8 mouse cellular contexts compared by ENCODE assay signal in genomic region chr7:16295321-16295900, GRCm38 (mm10). TPM values are rescaled to one million over a fixed set of nuclear protein-coding genes. Genes with fewer than 3 reads are reported as not detected.
A peak's percentile ranks its signal among the peaks of the same experiment; 100 is the strongest.
DNase-seq lines count a peak whose midpoint lies in the region; ATAC-seq and TF ChIP-seq lines count a peak whose summit lies in the region.

No protein-coding gene starts in this region.

- ATAC-seq in heart, embryonic 15.5 days (replicated peaks; ENCODE audit: insufficient number of reproducible peaks, insufficient read depth, low FRiP score, low read depth), result peak; percentile 63
- peak; percentile 71 for ATAC-seq in liver, embryonic 16.5 days (ENCODE audit: low read depth)
- ATAC-seq in neural tube, embryonic 11.5 days (ENCODE audit: insufficient read depth, low FRiP score, low TSS enrichment), result peak; percentile 48

- peak; percentile 15; the same call in 1 of the 2 replicates for TF ChIP-seq EP300 in CH12.LX (IDR thresholded peaks at IDR 0.05; ENCODE audit: low read length)

- peak overlapping the region; percentile 79 for H3K4me2 ChIP-seq in CH12.LX (ENCODE audit: insufficient read depth, low read depth, poor library complexity, severe bottlenecking)
- peak overlapping the region; percentile 73 for H3K4me2 ChIP-seq in heart, embryonic 15.5 days
- H3K4me2 ChIP-seq in liver, embryonic 16.5 days (ENCODE audit: low read depth, low read length), result peak overlapping the region; percentile 98
- H3K4me2 ChIP-seq in neural tube, embryonic 11.5 days (ENCODE audit: low read depth), result peak overlapping the region; percentile 84

- no peaks in the 10 kb centered on the region for H3K36me3 ChIP-seq in CH12.LX (replicated peaks in 1 of 2; ENCODE audit: control insufficient read depth in 1 of 2, insufficient read depth in 1 of 2, low read length in 1 of 2)
- H3K36me3 ChIP-seq in forebrain, embryonic 10.5 days (replicated peaks), result no peaks in the 10 kb centered on the region
- no peaks in the 10 kb centered on the region for H3K36me3 ChIP-seq in heart, embryonic 15.5 days
- no peaks in the 10 kb centered on the region for H3K36me3 ChIP-seq in liver, embryonic 16.5 days (ENCODE audit: control insufficient read depth, insufficient read depth)
- no peaks in the 10 kb centered on the region for H3K36me3 ChIP-seq in neural tube, embryonic 11.5 days (ENCODE audit: control insufficient read depth, insufficient read depth, low read length)
- H3K36me3 ChIP-seq in testis, adult 2 months (ENCODE audit: control insufficient read depth, insufficient read depth, low read length), result no peaks in the 10 kb centered on the region

- H3K9ac ChIP-seq in CH12.LX (ENCODE audit: insufficient read depth, low read depth), result peak overlapping the region; percentile 88
- peak overlapping the region; percentile 19 for H3K9ac ChIP-seq in heart, embryonic 15.5 days
- peak overlapping the region; percentile 78 for H3K9ac ChIP-seq in liver, embryonic 16.5 days (ENCODE audit: low read depth, low read length)
- peak overlapping the region; percentile 52 for H3K9ac ChIP-seq in neural tube, embryonic 11.5 days (ENCODE audit: low read length)

- TF ChIP-seq RAD21 in CH12.LX (IDR thresholded peaks at IDR 0.05; ENCODE audit: low read depth, low read length), result no peak

- 2% methylated on average over 41 of the region's 41 CpGs for WGBS in forebrain, embryonic 10.5 days
- WGBS in heart, embryonic 15.5 days, result under 1% methylated on average over 41 of the region's 41 CpGs
- WGBS in liver, embryonic 16.5 days (ENCODE audit: insufficient replicate concordance), result 2% methylated on average over 31 of the region's 41 CpGs
- WGBS in neural tube, embryonic 11.5 days, result 3% methylated on average over 40 of the region's 41 CpGs

- no peaks in the 10 kb centered on the region for H3K79me2 ChIP-seq in CH12.LX (replicated peaks; ENCODE audit: control insufficient read depth, extremely low read depth, insufficient read depth, poor library complexity, severe bottlenecking)

- H3K27me3 ChIP-seq in CH12.LX (replicated peaks), result no peaks in the 10 kb centered on the region
- peaks cover 16% of the 10 kb centered on the region; the same call in 1 of the 2 replicates for H3K27me3 ChIP-seq in forebrain, embryonic 10.5 days (ENCODE audit: poor library complexity, severe bottlenecking)
- no peaks in the 10 kb centered on the region for H3K27me3 ChIP-seq in heart, embryonic 15.5 days
- H3K27me3 ChIP-seq in liver, embryonic 16.5 days (ENCODE audit: control insufficient read depth, insufficient read depth, low read depth, low read length), result peaks cover 23% of the 10 kb centered on the region
- H3K27me3 ChIP-seq in neural tube, embryonic 11.5 days (ENCODE audit: control insufficient read depth, insufficient read depth, low read length), result no peaks in the 10 kb centered on the region
- H3K27me3 ChIP-seq in testis, adult 2 months (ENCODE audit: control insufficient read depth, insufficient read depth, low read length), result no peaks in the 10 kb centered on the region

- peak; percentile 90 for DNase-seq in CH12.LX (ENCODE audit: extremely low read depth)
- DNase-seq in c-Kit-positive CD71-negative TER-119-negative erythroid progenitor cells, embryonic 14.5 days (ENCODE audit: low read depth), result peak; percentile 66
- peak; percentile 77 for DNase-seq in forebrain, embryonic 10.5 days (ENCODE audit: extremely low spot score, low spot score)
- DNase-seq in kidney, postnatal 14 days, result peak; percentile 88
- peak; percentile 84 for DNase-seq in neural tube, embryonic 11.5 days (ENCODE audit: low spot score)

- peaks cover 16 to 27% of the 10 kb centered on the region in 2 experiments for H3K4me1 ChIP-seq in CH12.LX (ENCODE audit: control insufficient read depth in 1 of 2, insufficient read depth in 2 of 2)
- H3K4me1 ChIP-seq in forebrain, embryonic 10.5 days, result peaks cover 52% of the 10 kb centered on the region
- H3K4me1 ChIP-seq in heart, embryonic 15.5 days (replicated peaks), result peaks cover 36% of the 10 kb centered on the region
- H3K4me1 ChIP-seq in liver, embryonic 16.5 days (ENCODE audit: control insufficient read depth, low read depth, low read length), result peaks cover 42% of the 10 kb centered on the region
- peaks cover 6% of the 10 kb centered on the region for H3K4me1 ChIP-seq in neural tube, embryonic 11.5 days (ENCODE audit: control insufficient read depth, insufficient read depth, low read length)
- peaks cover 36% of the 10 kb centered on the region for H3K4me1 ChIP-seq in testis, adult 2 months (ENCODE audit: control insufficient read depth, insufficient read depth, low read length)

- in situ Hi-C loops in CH12.LX (cut with MboI; ENCODE audit: low pct_ligation_motif_present, low pct_unique_long_range_greater_than_20kb, low sequenced_read_pairs), result no loop called here

- peak overlapping the region; percentile 49 to 61 (median 54) for H3K4me3 ChIP-seq in CH12.LX (replicated peaks in 1 of 3; ENCODE audit: low read depth in 2 of 3, low read length in 2 of 3, poor library complexity in 1 of 3)
- H3K4me3 ChIP-seq in forebrain, embryonic 10.5 days, result peak overlapping the region; percentile 62
- peak overlapping the region; percentile 61 for H3K4me3 ChIP-seq in heart, embryonic 15.5 days
- peak overlapping the region; percentile 67 for H3K4me3 ChIP-seq in liver, embryonic 16.5 days (ENCODE audit: low read depth, low read length)
- peak overlapping the region; percentile 35 for H3K4me3 ChIP-seq in neural tube, embryonic 11.5 days (ENCODE audit: low read depth, low read length)
- H3K4me3 ChIP-seq in testis, adult 2 months (ENCODE audit: control insufficient read depth, low read depth, low read length), result peak overlapping the region; percentile 86

- TF ChIP-seq CTCF in CH12.LX (conservative IDR thresholded peaks at IDR 0.05 in 1 of 2, IDR thresholded peaks at IDR 0.05 in 1 of 2; ENCODE audit: low read depth in 2 of 2, low read length in 2 of 2), result no peak
- no peak for TF ChIP-seq CTCF in testis, adult 2 months (IDR thresholded peaks at IDR 0.05; ENCODE audit: control insufficient read depth, insufficient read depth, insufficient replicate concordance, low read depth, low read length)

- dilution Hi-C loops in CH12.LX (cut with MboI; ENCODE audit: extremely low pct_ligation_motif_present, extremely low pct_unique_long_range_greater_than_20kb, low sequenced_read_pairs), result no loop called here

- no peaks in the 10 kb centered on the region for H3K9me3 ChIP-seq in CH12.LX (replicated peaks; ENCODE audit: low read length)
- H3K9me3 ChIP-seq in forebrain, embryonic 10.5 days, result no peaks in the 10 kb centered on the region
- no peaks in the 10 kb centered on the region for H3K9me3 ChIP-seq in heart, embryonic 15.5 days (replicated peaks)
- H3K9me3 ChIP-seq in liver, embryonic 16.5 days (replicated peaks; ENCODE audit: control insufficient read depth, low read length), result no peaks in the 10 kb centered on the region
- no peaks in the 10 kb centered on the region for H3K9me3 ChIP-seq in neural tube, embryonic 11.5 days (ENCODE audit: control insufficient read depth, low read length)

- H3K27ac ChIP-seq in CH12.LX (ENCODE audit: insufficient read depth, low read depth), result peak overlapping the region; percentile 93
- peak overlapping the region; percentile 92 for H3K27ac ChIP-seq in forebrain, embryonic 10.5 days
- H3K27ac ChIP-seq in heart, embryonic 15.5 days, result peak overlapping the region; percentile 80
- peak overlapping the region; percentile 98 for H3K27ac ChIP-seq in liver, embryonic 16.5 days (ENCODE audit: low read length)
- H3K27ac ChIP-seq in neural tube, embryonic 11.5 days (ENCODE audit: low read depth, low read length), result peak overlapping the region; percentile 62
- H3K27ac ChIP-seq in testis, adult 2 months (ENCODE audit: control insufficient read depth, insufficient read depth, low read depth, low read length), result peak overlapping the region; percentile 46

- peak; percentile 77 for TF ChIP-seq POLR2A in CH12.LX (IDR thresholded peaks at IDR 0.05; ENCODE audit: low read depth, low read length)
- peak; percentile 36; the same call in 1 of the 2 replicates for TF ChIP-seq POLR2A in testis, adult 2 months (IDR thresholded peaks at IDR 0.05; ENCODE audit: control insufficient read depth, low read depth, low read length)

RNA-seq across cellular contexts. Expression of gene Ccdc9, which starts 8.8 kb away (rescaled TPM):
- 47.6 and 53.3 TPM in 2 replicates for total RNA-seq in CH12.LX (2012; rRNA removed)
- 32.0 and 37.5 TPM in 2 replicates for total RNA-seq in CH12.LX (2014; rRNA removed)
- polyA plus RNA-seq in CH12.LX (2012; ENCODE audit: insufficient read length, low read depth), result 81.0 and 94.2 TPM in 2 replicates
- polyA plus RNA-seq in forebrain, embryonic 10.5 days (2016; fragmentation: Nextera tagmentation; extraction: Ambion mirVana), result 28.7 and 34.8 TPM in 2 replicates
- polyA plus RNA-seq in heart, embryonic 15.5 days (2015; fragmentation: Nextera tagmentation; extraction: Ambion mirVana), result 14.4 and 18.3 TPM in 2 replicates
- polyA plus RNA-seq in liver, embryonic 16.5 days (2015; fragmentation: Nextera tagmentation; extraction: Ambion mirVana), result 9.0 and 10.9 TPM in 2 replicates
- 19.6 and 20.8 TPM in 2 replicates for polyA plus RNA-seq in neural tube, embryonic 11.5 days (2014; fragmentation: Nextera tagmentation; extraction: Ambion mirVana)
- 46.0 and 47.1 TPM in 2 replicates for polyA plus RNA-seq in testis, adult 2 months (2012; rRNA removed)

RNA-seq across cellular contexts. Expression of gene Bbc3, which starts 12.8 kb away (rescaled TPM):
- total RNA-seq in CH12.LX (2012; rRNA removed) (33.2 and 61.7 TPM in 2 replicates), CH12.LX (2014; rRNA removed) (23.2 and 25.4 TPM in 2 replicates)
- 22.2 and 23.3 TPM in 2 replicates for polyA plus RNA-seq in CH12.LX (2012; ENCODE audit: insufficient read length, low read depth)
- polyA plus RNA-seq in forebrain, embryonic 10.5 days (2016; fragmentation: Nextera tagmentation; extraction: Ambion mirVana), result 16.4 and 18.8 TPM in 2 replicates
- 6.6 and 6.9 TPM in 2 replicates for polyA plus RNA-seq in heart, embryonic 15.5 days (2015; fragmentation: Nextera tagmentation; extraction: Ambion mirVana)
- 3.0 and 4.1 TPM in 2 replicates for polyA plus RNA-seq in liver, embryonic 16.5 days (2015; fragmentation: Nextera tagmentation; extraction: Ambion mirVana)
- 8.4 and 11.9 TPM in 2 replicates for polyA plus RNA-seq in neural tube, embryonic 11.5 days (2014; fragmentation: Nextera tagmentation; extraction: Ambion mirVana)
- 4.0 and 6.1 TPM in 2 replicates for polyA plus RNA-seq in testis, adult 2 months (2012; rRNA removed)

RNA-seq across cellular contexts. Expression of gene Inafm1, which starts 22.0 kb away (rescaled TPM):
- total RNA-seq in CH12.LX (2012; rRNA removed) (5.6 and 7.4 TPM in 2 replicates), CH12.LX (2014; rRNA removed) (1.1 and 1.5 TPM in 2 replicates)
- 9.3 and 9.5 TPM in 2 replicates for polyA plus RNA-seq in CH12.LX (2012; ENCODE audit: insufficient read length, low read depth)
- polyA plus RNA-seq in forebrain, embryonic 10.5 days (2016; fragmentation: Nextera tagmentation; extraction: Ambion mirVana), result 5.6 and 6.3 TPM in 2 replicates
- polyA plus RNA-seq in heart, embryonic 15.5 days (2015; fragmentation: Nextera tagmentation; extraction: Ambion mirVana), result 8.8 and 11.1 TPM in 2 replicates
- 3.5 and 4.4 TPM in 2 replicates for polyA plus RNA-seq in liver, embryonic 16.5 days (2015; fragmentation: Nextera tagmentation; extraction: Ambion mirVana)
- 12.7 and 13.8 TPM in 2 replicates for polyA plus RNA-seq in neural tube, embryonic 11.5 days (2014; fragmentation: Nextera tagmentation; extraction: Ambion mirVana)
- 19.5 and 22.5 TPM in 2 replicates for polyA plus RNA-seq in testis, adult 2 months (2012; rRNA removed)

RNA-seq across cellular contexts. Expression of gene C5ar1, which starts 36.1 kb away (rescaled TPM):
- total RNA-seq in CH12.LX (2012; rRNA removed) (not detected in 2 replicates), CH12.LX (2014; rRNA removed) (not detected in 2 replicates)
- not detected in 2 replicates for polyA plus RNA-seq in CH12.LX (2012; ENCODE audit: insufficient read length, low read depth)
- 0.50 and 0.80 TPM in 2 replicates for polyA plus RNA-seq in forebrain, embryonic 10.5 days (2016; fragmentation: Nextera tagmentation; extraction: Ambion mirVana)
- polyA plus RNA-seq in heart, embryonic 15.5 days (2015; fragmentation: Nextera tagmentation; extraction: Ambion mirVana), result 2.0 and 4.1 TPM in 2 replicates
- 4.0 and 4.6 TPM in 2 replicates for polyA plus RNA-seq in liver, embryonic 16.5 days (2015; fragmentation: Nextera tagmentation; extraction: Ambion mirVana)
- polyA plus RNA-seq in neural tube, embryonic 11.5 days (2014; fragmentation: Nextera tagmentation; extraction: Ambion mirVana), result 2.1 and 2.3 TPM in 2 replicates
- polyA plus RNA-seq in testis, adult 2 months (2012; rRNA removed), result 0.53 and 0.65 TPM in 2 replicates

RNA-seq across cellular contexts. Expression of gene C5ar2, which starts 51.5 kb away (rescaled TPM):
- 0.04 TPM in 2 replicates for total RNA-seq in CH12.LX (2012; rRNA removed)
- 0.11 and 0.30 TPM in 2 replicates for total RNA-seq in CH12.LX (2014; rRNA removed)
- 0.22 and 0.33 TPM in 2 replicates for polyA plus RNA-seq in CH12.LX (2012; ENCODE audit: insufficient read length, low read depth)
- polyA plus RNA-seq in forebrain, embryonic 10.5 days (2016; fragmentation: Nextera tagmentation; extraction: Ambion mirVana), result 0.09 TPM in 2 replicates
- 0.76 and 1.1 TPM in 2 replicates for polyA plus RNA-seq in heart, embryonic 15.5 days (2015; fragmentation: Nextera tagmentation; extraction: Ambion mirVana)
- 0.98 and 1.0 TPM in 2 replicates for polyA plus RNA-seq in liver, embryonic 16.5 days (2015; fragmentation: Nextera tagmentation; extraction: Ambion mirVana)
- polyA plus RNA-seq in neural tube, embryonic 11.5 days (2014; fragmentation: Nextera tagmentation; extraction: Ambion mirVana), result 0.07 TPM in 1 of 2 replicates, not detected in the other
- 0.02 and 0.07 TPM in 2 replicates for polyA plus RNA-seq in testis, adult 2 months (2012; rRNA removed)

Comparison
In these comparisons a context has a peak if more than half of its experiments do, and no peak if none do; other contexts are left out.
1. Peak in every context shown above with its lines: DNase-seq, ATAC-seq, H3K4me3 ChIP-seq and H3K27ac ChIP-seq.
2. H3K27ac ChIP-seq: peak in every context shown above with its lines; median percentile 98 in liver, embryonic 16.5 days; 93 in CH12.LX; 92 in forebrain, embryonic 10.5 days; 80 in heart, embryonic 15.5 days; 62 in neural tube, embryonic 11.5 days; 46 in testis, adult 2 months.
3. H3K4me3 ChIP-seq: peak in every context shown above with its lines; median percentile 86 in testis, adult 2 months; 67 in liver, embryonic 16.5 days; 62 in forebrain, embryonic 10.5 days; 61 in heart, embryonic 15.5 days; 54 in CH12.LX; 35 in neural tube, embryonic 11.5 days.
4. H3K9ac ChIP-seq: peak in every context shown above with its lines; median percentile 88 in CH12.LX; 78 in liver, embryonic 16.5 days; 52 in neural tube, embryonic 11.5 days; 19 in heart, embryonic 15.5 days.